Mouse (Mus musculus) kidney, postnatal 14 days (tissue): ENCODE results near the gene Sipa1l2.
A peak's percentile ranks its signal among the peaks of the same experiment; 100 is the strongest.

Source experiments
- DNase-seq: peaks from one replicate; pipeline ENCODE4 v3.0.0; 2022; ENCODE audit warnings: mixed read lengths

The Sipa1l2 gene

DNA sequence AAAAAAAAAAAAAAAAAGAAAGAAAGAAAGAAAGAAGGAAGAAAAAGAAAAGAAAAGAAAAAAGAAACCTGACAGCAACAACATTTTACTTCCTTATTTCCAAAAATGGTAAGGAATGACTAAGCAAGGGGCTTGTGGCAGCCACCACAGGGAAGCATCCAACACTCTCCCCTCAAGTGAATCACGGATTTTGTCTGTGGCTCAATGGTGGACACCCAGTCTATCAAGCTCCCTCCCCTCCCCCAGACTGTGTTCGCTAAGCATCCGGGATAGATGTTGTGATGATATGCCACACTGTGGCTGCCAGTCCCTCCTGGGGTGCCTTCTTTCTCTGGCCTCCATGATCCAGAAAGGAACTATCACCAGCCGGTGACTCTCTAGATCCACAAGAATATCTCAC, 6.5 kb upstream of the Sipa1l2 start:
- no peak for DNase-seq

DNA sequence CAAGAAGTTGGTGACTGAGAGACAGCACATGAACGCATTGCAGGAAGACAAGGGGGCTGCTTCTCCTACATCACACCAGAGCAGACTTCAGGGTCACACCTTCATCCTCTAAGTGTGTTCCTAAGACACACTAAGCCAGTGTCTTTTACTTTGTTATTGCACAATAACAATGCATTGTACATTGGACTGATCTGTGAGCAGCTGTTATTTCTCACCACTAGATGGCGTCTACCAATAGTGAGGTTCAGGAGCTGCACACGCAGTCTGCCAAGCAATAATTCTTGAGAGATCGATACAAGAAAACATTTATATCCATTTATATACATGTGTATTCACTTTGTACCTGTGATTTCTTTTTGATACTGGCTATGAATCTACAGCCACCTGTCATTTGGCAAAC, 4.7 kb upstream of the Sipa1l2 start:
- DNase-seq, result peak; percentile 69

DNA sequence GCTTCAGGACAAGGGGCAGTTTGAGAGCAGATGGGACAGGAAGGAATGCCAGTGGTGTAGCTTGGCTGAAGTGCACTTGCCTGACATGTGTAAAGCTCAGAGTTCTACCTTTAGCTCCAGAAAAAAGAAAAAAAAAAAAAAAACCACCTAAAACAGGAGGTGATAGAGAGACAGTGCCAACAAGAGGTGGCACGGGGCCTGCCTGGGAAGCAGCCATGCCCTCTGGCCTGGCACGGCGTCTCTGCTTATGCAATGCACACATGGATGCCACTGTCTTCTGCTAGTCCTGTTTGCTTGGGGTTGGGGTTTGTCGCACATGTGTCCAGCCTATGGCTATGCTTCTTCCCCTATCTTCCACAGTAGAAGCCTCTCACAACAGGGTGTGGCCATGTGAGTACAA, 2.6 kb upstream of the Sipa1l2 start:
- no peak for DNase-seq

DNA sequence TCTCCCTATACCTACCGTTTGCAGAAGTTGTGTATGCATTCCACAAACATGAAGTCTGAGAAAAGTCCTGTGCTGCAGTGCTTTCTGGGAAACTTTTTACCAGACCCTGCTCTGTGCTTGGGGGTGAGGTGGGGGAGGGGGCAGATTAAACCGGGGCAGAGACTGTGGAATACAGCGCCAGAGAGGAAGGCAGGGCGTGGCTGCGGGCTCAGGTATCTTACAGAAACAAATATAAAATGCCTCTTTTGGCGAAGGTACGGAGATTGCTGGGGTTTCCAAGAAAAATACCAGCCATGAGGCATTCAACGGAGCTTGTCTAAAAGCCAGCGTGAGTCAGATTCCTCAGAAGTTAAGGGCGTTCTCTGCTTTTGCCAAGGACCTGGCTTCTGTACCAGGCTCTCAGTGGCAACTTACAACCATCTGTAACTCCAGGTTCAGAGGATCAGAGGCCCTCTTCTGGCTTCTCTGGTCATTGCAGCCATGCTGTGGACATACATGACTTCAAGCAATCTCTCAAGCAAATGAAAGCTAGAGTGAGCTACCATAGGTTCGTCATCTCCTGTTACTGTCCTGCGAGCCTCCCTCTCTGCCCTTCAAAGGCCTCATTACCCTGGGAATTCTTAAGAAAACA, 1.3 kb upstream of the Sipa1l2 start:
- DNase-seq, result no peak

DNA sequence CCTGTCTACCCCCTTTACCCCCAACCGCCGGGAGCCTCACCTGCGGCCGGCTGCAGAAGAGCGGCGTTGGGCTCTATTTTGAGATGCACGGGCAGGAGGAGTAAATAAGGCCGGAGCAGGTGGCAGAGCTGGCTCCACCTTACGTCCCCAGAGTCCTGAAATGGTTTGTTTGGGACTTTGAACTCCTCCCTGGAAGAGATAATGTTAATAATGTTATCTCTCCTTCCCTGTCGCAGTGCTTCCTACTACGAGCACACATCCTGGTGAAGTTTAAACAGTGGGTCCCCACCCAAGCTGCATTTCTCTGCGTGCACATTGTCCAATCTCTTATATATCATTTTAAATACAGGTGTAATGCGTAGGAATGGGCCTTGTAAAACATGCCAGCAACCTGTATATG, 781 bp upstream of the Sipa1l2 start:
- no peak for DNase-seq

DNA sequence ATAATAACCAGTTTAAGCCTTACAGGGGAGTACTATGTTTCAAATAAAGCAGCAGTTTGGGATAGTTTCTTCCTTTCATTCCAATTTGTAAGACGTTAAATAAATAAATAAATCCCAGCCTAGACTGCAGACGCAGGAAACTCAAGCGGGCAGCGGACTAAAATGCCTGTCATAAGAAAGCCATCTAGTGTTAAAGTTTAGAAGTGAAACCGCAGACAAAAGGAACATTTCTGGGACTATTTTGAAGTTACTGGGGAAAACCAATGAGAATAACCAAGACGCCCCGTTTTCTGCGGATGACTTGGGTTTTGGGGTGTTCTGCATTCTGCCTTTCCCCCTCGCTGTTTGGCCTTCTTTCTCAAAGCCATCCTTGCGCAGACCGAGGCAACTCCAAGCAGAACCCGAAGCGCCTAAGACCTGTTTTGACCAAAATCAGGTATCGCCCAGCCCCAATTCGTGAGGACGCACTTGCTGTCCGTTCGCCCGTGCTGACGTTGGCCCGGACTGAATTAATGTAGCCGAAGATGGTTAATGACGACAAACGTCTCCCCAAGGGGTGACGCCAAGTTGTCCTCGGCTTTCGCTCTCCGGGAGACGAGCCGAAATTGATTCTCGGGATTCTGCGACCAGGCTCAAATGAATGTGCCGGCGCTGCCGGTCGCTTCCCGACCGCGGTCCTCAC, 616 bp downstream of the Sipa1l2 start:
- DNase-seq, result peak; percentile 79

DNA sequence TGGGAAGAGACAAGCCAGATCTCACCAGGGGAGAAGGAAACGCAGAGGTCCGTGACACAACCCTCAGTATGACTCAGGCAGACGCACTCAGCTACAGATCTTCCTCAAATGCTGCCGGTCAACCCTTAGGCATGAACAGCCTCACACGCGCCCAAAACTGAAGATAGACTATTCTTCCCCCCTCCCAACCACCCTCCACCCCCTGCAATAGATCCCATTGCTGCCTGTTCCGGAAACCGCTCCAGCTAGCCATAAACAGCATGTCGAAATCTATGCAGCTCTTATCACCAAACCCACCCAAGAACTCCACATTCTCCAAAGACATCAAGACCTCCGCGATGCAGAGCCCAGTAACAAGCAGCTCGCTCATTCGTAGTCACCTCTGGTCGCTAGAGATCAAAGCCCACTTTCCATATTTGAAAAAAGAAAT, 1.2 kb downstream of the Sipa1l2 start:
- no peak for DNase-seq

DNA sequence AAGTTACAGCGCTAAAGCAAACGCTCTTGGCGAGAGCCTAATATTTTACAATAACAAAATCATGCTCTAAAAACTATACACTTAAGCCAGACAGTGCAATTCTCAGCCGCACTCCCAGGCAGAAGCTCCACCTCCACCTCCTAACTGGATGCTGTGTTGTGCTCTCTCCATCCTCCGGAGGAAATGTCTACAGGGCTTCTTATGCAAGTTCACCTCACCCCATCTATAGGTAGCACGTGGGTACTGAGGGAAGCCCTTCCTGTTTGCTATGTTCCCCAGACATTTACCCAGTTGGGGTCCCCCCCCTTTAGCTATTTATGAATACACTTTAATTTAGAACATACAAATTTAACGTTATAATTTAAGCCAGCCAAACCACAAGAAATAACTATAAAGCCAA, 2.0 kb downstream of the Sipa1l2 start:
- DNase-seq, result no peak

DNA sequence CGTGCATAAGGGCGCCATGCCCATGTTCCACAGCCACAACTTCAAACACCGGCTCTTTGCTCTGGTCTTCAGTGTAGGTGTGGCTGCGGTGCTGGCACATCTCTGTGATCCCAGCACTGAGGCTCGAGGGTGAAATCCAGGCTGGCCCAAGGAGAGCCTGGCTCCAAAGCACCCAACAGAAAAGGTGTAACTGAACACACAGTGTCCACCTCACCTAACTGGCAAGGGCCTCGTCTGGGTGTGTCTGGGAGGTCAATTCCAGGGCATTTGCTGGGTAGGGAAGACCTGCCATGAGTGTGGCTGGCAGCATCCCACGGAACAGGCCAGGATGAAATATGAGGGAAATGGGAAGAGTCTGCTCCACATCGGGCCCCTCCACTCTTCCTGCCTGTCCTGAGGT, 6.7 kb downstream of the Sipa1l2 start:
- DNase-seq, result no peak

DNA sequence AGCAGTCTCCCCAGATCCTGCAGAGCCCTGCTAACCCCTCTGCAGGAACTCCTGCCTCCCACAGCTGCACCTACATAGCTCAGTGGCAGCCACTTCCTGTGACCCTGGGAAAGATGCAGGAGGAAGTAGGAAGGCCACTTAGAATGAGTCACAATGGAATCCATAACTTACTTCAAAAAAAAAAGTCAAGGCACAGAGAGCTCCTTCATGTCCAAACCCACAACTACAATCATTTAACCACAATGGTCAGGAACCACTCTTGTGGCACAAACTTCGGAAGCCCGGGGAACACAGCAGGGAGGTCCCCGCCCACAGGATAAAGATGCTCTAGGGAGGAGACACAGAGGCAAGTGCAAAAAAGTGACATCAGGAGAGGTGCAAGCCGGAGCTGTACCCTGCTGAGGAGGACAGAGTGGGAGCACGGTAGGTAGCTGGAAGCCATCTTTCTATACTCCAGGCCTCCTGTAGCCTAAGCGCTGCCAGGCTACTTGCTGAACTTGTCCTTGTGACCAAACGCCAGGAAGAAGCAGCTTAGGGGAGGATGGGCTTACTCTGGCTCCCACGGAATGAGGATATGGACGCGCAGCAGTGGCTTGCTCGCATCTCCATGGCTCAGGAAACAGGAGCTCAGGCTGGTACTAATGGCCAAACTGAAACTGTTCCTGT, 8.7 kb downstream of the Sipa1l2 start:
- DNase-seq, result no peak

DNA sequence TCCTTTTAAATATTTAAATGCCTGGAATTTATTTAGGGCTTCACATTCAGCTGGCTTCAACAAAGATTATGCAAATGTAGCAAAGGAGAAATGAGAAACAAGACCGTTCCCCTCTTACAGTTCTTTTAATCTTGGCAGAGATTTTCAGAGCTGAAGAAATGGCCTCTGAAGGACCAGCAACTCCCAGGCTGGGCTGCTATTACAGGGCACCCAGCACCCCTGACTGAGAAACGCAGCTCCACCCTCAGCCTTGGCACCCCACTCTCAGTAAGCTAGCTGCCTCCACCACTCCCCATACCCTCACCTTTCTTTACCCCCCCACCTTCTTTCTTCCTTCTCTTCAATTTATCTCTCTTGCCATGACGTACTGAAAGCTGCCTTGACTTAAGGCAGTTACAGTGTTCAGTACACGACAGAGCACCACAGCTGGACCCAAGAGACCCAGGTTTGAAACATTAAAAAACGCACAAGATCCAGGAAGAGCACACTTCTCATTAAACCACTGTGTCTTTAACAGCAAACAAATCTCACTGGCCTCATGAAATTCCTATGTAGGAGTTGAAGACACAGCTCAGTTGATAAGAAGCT, 10.4 kb downstream of the Sipa1l2 start:
- DNase-seq, result no peak

DNA sequence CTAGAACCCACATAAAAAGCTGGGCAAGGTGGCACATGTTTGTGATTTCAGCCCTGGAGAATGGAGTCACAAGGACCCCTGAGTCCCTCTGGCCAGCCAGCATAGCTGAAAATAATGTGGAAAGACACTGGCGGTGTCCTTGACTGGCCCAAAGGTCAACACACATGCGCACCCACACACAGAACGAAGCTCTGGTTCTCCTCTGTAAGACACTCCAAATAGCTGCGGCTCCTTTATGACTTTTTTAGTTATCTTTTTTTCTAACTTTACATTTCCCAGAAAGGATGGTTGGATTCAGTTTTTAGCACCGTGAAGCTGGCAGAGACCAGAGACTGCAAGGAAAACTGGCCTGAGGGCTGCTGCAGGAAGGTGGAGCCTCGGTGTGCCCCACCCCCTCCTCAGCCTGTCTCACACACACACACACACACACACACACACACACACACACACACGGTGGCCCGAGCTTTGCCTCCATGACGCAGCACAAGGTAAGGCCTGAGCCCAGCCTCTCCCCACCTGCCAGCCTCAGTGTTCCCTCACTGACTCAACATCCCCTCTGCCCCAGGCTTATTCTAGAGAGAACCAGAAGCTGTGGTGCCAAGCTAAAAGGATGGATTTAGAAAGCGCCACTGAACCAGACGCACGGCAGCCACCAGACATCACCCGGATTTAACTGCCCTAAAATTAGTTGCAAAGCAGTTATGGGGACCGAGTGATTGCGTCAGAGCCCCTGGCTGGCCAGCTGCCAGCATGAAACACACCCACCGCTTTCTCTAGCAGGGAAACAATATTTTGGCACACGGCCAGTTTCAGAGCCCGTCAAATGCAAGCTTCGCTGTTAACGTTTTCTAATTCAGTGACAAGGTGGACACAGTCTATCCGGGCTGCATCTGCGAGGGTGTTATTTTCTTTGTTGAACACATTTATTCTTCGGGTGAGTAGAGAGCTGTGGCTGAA, 11.2 kb downstream of the Sipa1l2 start:
- DNase-seq, result peak; percentile 91

DNA sequence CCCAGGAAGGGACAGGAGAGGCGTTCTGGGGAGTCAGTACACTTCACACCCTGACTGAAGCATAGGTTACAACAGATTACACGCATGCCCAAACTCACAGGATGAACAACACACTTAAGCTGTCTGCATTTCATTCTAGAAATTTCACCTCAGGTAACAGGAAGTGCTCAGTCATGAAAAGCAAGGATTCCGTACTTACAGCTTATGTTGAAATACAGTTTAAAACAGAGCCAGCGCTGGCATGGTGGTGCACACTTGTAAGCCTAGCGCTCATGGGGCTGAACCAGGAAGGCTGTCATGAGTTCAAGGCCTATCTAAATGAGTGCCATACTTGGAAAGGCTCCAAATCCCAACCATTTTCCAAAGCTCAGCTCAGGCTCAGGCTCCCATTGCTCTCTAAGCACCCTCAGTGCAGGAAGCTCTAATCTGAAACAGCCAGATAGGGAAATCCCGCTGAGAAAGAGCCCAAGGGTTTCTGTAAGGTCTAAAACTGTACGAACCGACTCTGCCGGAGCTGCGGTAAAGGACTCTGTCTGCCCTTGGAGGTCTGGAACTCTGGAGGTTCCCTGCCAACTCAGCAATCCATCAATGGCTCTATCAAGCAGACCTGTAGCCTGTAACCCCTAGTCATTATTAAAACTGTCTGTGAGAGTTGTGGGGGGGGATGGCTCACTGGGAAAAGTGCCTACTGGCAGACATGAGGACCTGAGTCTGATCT, 12.1 kb downstream of the Sipa1l2 start:
- no peak for DNase-seq

DNA sequence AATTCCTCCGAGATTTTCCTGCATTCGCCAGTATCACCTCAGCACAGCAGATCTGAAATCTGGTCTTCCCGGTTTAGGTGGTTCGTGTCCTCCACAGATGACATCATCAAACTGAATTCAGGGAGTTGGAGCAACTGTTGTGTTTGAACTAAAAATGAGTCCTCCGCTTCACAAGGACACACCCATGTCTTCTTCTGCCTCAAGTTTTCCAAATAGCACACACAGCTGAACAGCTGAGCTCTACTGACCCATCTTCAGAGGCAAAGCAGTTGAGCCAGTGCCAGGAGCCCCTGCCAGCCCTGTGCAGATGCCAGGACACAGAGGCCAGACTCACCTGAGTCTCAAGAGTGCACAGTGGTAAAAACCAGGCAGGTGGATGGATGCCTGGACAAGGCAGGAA, 12.9 kb downstream of the Sipa1l2 start:
- DNase-seq, result peak; percentile 66

DNA sequence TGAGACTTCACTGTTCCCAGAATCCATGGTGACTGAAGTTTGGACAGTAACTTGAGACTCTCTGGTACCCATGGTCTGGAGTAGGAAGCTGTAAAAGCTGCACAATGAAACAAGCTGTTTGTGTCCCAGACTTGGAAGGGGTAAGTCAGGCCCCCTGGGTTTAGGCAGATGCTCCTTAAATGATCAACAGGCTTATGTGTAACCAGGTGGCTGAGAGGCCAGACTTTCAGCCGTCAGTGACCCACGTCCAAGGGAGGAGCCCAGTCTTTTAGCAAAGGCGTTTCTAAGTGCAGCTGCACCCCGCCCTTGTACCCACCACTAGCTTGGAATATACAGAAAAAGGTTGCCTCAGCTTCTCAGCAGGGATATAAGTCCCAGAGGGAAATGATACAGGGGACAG, 19.0 kb downstream of the Sipa1l2 start:
- no peak for DNase-seq

DNA sequence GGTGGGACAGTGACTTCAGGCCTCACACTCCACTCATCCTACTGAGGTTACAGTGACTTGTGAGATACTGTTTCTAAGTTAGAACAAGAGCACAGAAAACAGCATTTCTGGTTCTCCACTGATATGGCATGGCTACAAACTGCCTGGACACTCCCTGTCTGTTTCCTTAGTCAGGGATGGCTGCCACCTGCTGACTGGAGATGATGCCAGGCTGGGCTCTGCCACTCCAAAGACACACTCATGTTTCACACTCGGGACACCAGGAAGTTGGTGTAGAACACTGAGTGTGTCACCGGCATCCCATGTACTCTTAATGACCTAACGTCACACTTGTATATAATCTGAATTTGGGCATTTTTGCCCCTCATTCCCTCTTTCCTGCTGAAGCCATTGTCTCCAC, 22.3 kb downstream of the Sipa1l2 start:
- DNase-seq, result no peak

DNA sequence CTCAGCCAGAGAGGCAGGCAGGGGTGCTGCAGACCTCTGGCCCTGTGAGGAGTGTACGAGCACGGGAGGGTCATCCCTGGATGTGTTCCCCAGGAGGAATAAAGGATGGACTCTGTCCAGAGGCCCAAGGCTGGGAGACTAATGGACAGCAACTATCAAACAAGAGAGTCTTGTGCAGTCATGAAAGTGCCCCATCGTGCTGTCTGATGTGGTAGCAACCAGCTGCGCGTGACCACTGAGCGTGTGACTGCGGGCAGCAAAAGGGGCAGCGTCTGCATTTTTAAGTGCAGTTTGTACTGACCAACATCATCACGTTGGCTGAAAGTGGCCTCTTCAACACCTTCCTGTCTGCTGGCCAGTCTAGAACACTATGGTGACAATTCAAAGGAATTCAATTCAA, 23.7 kb downstream of the Sipa1l2 start:
- peak; percentile 65 for DNase-seq

DNA sequence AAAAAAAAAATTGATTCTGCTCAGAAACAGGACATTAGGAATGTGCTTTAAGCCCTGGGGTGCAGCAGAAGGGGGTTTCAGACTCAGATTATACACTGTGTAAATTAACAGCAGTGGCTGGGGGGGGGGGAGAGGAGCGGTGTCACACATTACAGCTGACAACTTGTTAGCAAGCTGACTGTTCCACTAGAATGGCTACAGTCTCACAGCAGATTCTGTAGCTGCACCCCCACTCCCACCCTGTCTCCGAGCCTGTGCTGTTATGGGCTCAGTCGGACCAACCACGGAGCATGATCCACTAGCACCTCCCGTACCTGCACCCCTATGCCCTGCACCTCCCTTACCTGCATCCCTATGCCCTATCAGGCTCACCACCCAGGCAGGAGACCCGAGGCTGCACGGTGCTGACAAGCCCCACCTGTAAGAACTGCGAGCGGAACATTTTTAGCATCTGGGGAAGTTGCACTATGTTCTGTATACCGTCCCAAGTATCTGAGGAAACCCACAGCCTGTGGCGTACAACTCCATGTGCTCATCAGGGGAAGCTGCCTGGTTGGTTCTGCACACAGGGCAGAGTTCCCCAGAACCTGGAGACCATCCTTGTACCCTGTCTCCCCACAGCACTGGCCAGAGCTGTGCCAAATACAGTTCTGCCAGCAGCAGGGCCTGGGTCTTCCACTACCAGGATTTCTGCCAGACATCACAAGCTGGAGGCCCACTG, 26.6 kb downstream of the Sipa1l2 start:
- no peak for DNase-seq

DNA sequence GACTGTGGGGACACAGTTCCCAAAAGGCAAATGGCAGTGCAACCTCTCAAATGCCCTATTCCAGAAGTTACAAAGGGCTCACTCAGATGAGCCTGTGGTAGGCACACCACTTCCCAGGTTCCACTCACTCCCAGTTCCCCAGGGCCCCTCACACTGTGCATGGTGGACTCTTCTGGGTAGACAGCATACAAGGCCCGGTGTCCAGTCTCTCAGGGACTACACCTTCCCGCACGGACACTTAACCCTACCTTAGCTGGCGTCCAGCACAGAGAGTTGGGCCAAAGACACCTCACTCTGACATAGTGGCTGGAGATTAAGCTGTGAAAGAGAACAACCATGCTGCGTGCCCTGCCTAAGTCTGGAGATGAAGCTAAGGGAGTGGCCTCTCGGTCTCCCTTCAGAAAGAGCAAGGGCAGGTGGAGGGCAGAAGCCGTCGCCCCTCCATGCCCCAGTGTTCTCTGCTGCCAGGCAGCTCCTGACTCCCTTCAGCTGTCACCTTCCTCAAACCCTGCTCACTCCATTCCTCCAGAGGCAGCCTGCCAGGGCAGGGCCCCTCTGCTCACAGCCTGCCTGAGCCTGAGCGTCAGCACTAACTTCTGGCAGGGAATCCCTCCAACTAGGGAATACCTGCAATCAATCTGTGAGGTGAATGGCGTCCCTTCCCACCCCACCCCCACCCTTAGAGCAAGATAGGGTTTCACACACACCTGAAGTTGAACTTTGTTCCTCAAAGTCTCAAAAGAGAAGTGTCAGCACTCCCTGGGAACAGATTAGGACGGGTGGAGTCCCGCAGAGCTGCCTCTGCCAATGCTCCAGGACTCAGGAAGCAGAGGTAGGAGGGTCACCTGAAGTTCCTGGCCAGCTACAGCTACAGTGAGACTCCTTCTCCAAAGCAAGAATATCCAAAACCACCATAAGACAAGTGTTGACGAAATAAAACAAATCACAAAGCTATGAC, 30.3 kb downstream of the Sipa1l2 start:
- DNase-seq, result no peak

DNA sequence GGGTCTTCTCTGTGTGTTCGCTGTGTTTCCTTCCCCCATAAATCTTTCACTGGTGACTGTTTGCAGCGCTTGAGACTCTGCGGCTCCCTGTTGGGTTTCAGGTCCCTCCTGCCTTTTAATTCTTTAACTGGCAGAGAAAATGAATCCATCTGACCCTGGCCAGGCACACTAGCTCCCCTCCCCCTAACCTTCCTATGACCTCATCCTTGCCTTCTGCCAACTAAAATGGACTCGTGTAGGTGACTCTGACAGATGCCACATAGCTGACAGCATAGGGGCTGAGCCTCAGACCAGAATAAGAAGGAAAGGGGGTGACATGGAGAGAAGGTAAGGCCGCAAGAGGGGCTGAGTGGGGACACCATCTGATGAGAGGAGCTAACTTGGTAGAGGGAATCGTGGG, 31.3 kb downstream of the Sipa1l2 start:
- no peak for DNase-seq
